Mouse (Mus musculus) layer of hippocampus, adult 11-12 months (tissue): Measurements from ENCODE around the gene Zbtb5.
"Not testable (repeated sequence)": the region's sequence is repeated elsewhere in the genome, so short reads cannot be mapped to it uniquely, and the experiment has no call there.

Experiments
- DNase-seq: peaks from one replicate; pipeline ENCODE4 v3.0.0; 2022; ENCODE audit warnings: low spot score

Gene Zbtb5

DNA sequence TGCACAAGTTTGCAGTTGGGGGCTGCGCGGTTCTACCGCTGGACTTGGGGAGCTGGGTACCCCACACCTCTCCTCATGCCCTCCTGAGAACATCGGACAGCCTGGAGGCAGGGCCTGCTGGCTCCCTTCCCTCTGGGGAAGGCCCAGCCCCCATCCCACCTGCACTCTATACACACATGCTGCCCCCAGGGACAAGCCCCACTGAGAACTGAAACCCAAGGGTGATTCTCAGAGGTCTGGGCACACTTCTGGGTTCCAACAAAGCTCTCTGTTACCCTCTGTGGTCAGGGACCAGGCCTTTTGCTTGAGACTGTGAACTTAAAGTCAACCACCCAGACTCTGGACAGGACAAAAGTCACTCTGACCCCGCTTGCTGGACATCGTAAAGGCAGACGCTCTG, 42.2 kb downstream of the Zbtb5 start:
- no peak for DNase-seq

DNA sequence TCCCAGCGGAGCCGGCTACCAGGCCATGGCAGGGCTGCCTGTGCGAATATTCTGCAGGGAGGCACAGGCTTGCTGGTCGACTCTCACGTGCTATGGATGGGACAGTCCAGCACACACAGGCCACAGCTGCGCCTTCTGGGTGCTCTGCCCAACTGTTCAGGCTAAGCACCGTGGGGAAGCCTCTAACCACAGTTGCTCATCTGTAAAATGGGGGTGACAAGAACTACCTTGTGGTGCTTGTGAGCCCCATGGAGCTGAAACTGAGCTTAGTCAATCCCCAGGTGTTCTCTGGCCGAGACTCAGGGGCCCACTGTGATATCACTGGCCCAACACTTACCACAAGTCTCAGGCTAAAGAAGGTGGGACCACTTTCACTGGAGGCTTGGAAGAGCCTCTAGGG, 44.8 kb downstream of the Zbtb5 start:
- no peak for DNase-seq

DNA sequence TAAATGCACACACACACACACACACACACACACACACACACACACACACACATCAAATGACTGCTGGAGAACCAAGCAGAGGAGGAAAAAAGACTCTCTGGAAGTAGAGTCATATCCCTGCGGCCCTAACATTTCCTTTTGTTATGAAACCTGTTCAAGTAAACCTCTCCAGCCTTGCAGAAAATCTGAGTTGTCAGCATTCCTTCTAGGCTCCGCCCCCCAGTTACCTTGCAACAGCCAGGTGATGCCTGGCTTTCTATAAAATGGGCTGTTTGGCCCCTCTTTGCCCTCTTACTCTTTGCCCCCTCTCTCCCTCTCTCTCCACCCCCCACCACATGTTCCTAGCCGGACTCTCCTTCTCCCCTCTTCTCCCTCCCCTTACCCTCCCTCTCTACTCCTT, 46.5 kb downstream of the Zbtb5 start:
- DNase-seq: no peak

DNA sequence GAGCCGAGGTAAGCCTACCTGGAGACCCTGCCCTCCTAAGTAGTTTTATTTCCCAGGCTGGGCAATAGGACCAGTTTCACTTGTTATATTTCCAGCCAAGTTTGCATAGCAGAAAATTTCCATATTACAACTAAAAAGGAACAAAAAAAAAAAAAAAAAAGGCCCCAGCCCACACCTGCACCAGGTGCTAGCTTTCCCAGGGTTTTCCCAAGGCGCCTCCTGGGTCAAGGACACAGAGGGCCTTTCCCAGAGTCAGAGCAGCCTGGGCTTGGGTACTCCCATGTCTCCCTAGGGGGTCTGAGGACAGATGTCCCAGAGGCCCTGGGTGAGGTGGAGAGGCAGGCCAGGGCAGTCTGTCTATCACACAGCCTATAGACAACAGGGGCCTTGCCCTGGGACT, 47.0 kb downstream of the Zbtb5 start:
- DNase-seq: no peak

DNA sequence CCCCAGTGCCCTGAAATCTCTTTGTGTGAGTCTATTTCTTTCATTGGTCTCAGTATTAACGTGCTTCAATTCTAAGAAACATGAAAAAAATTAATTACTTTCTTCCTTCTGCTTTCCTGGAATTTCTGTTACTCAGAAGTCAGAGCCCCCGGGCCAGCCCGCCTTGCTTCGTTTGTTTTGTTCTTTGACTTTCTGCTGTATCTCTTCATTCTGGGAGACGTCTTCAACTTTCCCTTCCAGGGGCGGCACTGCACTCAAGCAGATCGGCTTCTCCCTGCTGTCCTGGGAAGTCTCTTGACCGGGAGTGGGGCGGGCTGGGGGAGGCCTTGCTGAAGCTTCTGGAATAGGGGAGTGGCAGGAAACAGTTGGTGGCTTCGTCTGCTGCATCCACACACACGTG, 49.1 kb downstream of the Zbtb5 start:
- no peak for DNase-seq

DNA sequence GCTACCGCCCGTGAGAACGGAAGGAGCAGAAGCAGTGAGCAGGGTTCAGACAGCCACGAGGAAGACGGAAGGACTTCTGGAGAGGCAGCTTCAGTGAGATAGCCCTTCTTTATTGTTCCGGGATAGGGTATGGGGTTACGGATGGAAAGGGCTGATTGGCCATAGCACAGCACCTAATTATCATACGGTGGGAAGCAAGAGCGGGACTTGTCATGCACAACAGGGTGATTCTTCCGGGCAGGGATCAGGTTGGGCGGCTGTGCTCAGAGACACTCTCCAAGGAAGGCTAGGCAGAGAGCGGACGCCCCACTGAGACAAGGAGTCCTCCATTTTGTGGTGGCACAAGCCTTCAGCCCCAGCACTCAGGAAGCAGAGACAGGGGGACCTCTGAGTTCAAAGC, 53.0 kb downstream of the Zbtb5 start:
- no peak for DNase-seq

DNA sequence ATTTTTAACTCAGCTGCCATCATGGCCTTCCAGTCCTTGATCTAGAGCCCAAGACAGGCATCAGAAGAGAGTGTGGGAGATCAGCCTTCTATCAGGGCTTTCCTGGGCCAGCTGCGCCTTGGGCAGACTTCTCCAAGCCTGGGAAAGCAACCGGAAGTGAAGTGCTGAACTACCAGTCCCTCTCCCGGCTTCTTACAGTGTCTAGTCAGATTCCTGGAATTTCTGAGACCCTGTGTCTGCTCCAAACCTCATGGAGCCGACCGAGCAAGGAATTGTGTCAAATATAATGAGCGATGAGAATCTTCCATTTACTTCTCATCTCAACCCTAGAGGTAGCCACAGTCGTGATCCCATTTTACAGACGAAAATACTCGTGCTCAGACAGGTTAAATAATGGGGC, 53.4 kb downstream of the Zbtb5 start:
- DNase-seq: no peak

DNA sequence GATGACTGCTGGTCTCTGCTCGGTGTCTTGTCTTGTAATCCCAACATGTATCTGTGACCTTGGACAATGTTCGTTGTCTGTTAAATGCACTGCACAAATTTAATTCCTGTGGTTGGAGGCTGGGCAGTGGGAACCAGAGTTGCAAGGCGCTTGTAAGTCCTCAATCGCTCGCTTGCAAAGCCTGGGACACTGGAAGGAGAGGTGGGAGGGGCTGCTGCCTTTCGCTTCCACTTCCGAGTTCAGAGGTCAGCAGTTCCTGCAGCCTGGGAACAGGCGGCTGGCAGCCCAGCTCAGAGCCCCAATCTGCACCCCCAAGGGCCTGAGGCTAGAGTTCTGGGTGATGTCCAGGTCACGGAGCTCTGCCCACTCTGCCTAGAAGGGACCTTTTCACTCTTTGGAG, 59.2 kb downstream of the Zbtb5 start:
- DNase-seq: no peak

DNA sequence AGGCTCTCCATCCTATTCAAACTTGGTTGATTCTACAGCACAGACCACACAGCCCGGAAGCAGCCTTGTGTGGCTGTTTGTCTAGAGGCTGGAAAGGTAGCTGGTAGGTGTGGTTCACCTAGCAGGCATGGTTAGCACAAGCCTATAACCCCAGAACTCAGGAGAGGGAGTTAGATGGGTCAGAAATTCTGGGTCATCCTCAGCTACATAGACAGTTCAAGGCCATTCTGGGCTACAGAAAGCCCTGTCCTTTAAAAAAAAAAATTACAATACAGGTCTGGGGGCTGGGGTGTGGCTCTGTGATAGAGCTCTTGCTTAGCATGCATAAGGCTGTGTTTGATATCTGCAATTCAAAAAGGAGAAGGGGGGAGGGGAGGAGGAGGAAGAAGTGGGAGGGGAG, 63.9 kb downstream of the Zbtb5 start:
- no peak for DNase-seq

DNA sequence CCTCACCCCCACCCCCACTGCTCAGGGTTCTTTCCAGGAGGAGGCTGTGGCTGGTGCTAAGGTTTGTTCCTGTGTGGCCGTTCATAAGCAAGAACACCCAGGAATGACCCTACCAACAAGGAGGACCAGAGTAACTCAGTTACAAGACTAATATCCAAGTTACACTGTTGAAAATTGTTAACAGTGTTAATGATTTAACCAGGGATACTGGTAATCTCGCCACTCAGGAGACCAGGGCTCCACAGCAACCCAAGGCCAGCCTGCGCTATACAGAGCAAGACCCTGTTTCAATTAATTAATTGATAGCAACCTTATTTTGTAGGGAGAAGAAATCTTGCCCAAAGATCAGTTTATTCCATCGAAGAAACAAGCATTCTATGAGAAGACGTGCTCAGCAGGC, 64.7 kb downstream of the Zbtb5 start:
- no peak for DNase-seq

DNA sequence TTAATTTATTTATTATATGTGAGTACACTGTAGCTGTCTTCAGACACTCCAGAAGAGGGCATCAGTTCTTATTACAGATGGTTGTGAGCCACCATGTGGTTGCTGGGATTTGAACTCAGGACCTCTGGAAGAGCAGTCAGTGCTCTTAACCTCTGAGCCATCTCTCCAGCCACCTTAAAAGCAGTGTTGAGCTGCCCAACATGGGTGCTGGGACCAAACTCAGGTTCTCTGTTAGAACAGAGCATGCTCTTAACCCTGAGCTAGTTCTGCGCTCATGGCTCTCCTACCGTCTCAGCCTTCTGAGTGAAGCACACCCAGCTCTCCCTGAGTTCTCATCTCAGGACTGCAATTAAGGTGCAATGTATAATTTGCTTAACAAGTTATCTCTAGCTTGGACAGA, 66.1 kb downstream of the Zbtb5 start:
- DNase-seq: not testable (repeated sequence)

DNA sequence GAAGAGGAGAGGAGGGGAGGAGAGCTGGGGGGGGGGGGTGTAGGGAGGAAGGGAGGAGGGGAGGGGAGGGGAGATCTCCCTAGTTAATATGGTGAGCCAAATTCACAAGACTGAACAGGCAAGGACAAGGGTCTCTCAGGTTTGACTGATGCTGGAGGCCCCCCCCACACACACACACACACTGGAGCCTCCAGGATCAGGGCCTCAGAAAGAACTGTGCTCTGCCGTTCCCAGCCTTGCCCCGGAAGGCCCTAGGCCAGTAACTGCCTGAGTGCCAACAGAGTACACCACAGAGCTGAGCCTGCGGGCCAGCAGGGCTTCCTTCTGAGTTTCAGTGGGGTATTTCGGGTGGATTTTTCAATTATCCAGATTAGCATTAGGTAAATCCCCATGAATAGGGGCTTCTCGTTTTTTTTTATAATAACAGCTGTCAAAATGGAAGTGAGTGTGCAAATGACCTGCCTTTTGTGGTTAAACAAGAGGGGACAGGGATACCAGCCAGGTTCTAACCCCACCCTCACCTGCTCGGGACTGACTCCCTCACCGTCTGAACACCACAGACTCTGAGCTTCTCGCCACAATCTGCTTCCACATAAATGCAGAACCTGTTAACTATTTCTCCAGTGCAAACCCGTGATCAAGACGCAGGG, 67.7 kb downstream of the Zbtb5 start:
- no peak for DNase-seq

DNA sequence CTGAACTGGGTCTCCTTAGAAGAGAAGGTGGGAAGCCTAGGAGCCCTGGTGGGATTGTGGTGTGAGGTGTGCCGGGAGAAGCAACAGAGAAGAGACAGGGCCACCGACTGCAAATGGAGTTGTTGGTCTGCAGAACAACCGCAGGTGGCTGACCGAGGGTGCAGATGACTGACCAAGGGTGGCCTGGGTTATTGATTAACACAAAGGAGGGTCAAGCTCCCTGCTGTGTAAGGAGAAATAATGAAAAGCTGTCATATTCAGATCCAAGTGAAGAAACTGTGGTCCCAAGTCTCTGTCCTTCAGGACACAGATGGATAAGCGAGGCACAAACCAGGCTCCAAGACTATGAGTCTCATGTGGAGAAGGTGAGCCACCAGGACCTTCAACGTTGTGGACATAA, 68.7 kb downstream of the Zbtb5 start:
- no peak for DNase-seq

DNA sequence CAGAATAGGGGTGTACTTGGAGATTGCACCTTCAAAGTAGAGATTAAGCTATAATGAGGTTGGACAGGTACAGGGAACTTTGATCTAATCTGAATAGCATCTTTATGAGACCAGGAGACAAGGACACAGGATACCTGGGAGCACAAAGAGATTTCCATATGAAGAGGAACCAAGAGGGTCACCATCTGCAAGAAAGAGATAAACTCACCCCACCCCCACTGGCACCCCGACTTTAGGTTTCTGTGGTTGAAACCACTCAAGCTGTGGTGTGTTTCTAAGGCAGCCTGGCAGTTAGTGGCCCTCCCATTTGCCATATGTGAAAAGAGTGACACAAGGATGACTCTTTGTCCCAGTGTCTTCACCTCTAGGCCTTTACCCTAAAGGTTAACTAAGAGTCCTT, 70.0 kb downstream of the Zbtb5 start:
- DNase-seq: no peak
